Mouse (Mus musculus) heart, adult 8-10 months (tissue): ENCODE measurements around the gene Nfat5. TPM values are rescaled to one million over a fixed set of nuclear protein-coding genes. Genes with fewer than 3 reads are reported as not detected.

Source experiments
- DNase-seq: peaks from one replicate; pipeline ENCODE4 v3.0.0; 2022; ENCODE audit warnings: low spot score
- total RNA-seq, 4 experiments: library from RNA; stranded (reverse); gene quantifications; 2 replicates each; pipeline ENCODE4 v1.2.4; 2022

Nfat5 gene
- total RNA-seq, 4 experiments from 2014 or later, result 19.1 to 24.7 (median 23.8) TPM

- no peak for DNase-seq
Measured at GRCm38 (mm10) chr8:107396106-107396670, 102.9 kb downstream of the Nfat5 start.

- no peak for DNase-seq
Measured at GRCm38 (mm10) chr8:107397665-107398064, 104.4 kb downstream of the Nfat5 start.

GRCm38 (mm10) chr8:107399495-107399894 is 106.2 kb downstream of the Nfat5 start:
- DNase-seq, result no peak

- DNase-seq, result no peak
Measured at GRCm38 (mm10) chr8:107401866-107402265, 108.6 kb downstream of the Nfat5 start.

- peak; percentile 85 for DNase-seq
Measured at GRCm38 (mm10) chr8:107403038-107403781, 109.9 kb downstream of the Nfat5 start, which contains the start of gene Nqo1. Nqo1 (minus strand) TSS chr8:107403206.

GRCm38 (mm10) chr8:107404057-107404456 is 110.8 kb downstream of the Nfat5 start:
- DNase-seq, result no peak

GRCm38 (mm10) chr8:107405935-107406334 is 112.7 kb downstream of the Nfat5 start:
- DNase-seq, result no peak

GRCm38 (mm10) chr8:107411391-107411790 is 118.1 kb downstream of the Nfat5 start:
- no peak for DNase-seq

GRCm38 (mm10) chr8:107412552-107412951 is 119.3 kb downstream of the Nfat5 start:
- no peak for DNase-seq

GRCm38 (mm10) chr8:107413881-107414280 is 120.6 kb downstream of the Nfat5 start:
- DNase-seq, result no peak

GRCm38 (mm10) chr8:107417001-107417400 is 123.7 kb downstream of the Nfat5 start:
- no peak for DNase-seq

- no peak for DNase-seq
Measured at GRCm38 (mm10) chr8:107424176-107424575, 130.9 kb downstream of the Nfat5 start.

GRCm38 (mm10) chr8:107424597-107425229 is 131.4 kb downstream of the Nfat5 start, which contains the start of gene Nob1:
Nob1 (minus strand) TSS chr8:107425051.
- DNase-seq, result peak; percentile 96

- DNase-seq, result no peak
Measured at GRCm38 (mm10) chr8:107425230-107425597, 131.9 kb downstream of the Nfat5 start.

Other genes starting within 250 kb of the Nfat5 start
- 10 to 100 TPM; 67.1 to 76.1 (median 74.4) TPM for gene Pdf, start 244.9 kb upstream of the Nfat5 start, total RNA-seq
- gene Cog8, start 236.8 kb upstream of the Nfat5 start, total RNA-seq, result 10 to 100 TPM; 16.4 to 20.2 (median 17.7) TPM
- 10 to 100 TPM; 24.8 to 28.1 (median 26.1) TPM for gene Nip7, start 236.6 kb upstream of the Nfat5 start, total RNA-seq
- gene Tmed6, start 227.8 kb upstream of the Nfat5 start, total RNA-seq, result not detected
- 10 to 100 TPM; 13.2 to 14.1 (median 13.4) TPM for gene Terf2, start 196.9 kb upstream of the Nfat5 start, total RNA-seq
- 10 to 100 TPM; 36.0 to 46.3 (median 40.0) TPM for gene Cyb5b, start 142.8 kb upstream of the Nfat5 start, total RNA-seq
- 10 to 100 TPM; 65.1 to 78.9 (median 73.5) TPM for gene Nqo1, start 109.7 kb downstream of the Nfat5 start, total RNA-seq
- gene Nob1, start 131.6 kb downstream of the Nfat5 start, total RNA-seq, result 10 to 100 TPM; 18.5 to 27.0 (median 24.6) TPM
- gene Wwp2, start 142.9 kb downstream of the Nfat5 start, total RNA-seq, result 10 to 100 TPM; 22.2 to 25.0 (median 24.2) TPM